Mouse (Mus musculus) ovary, adult 18-20 months (tissue): ENCODE measurements around the gene Hephl1.

Source experiments
- DNase-seq: peaks from one replicate; pipeline ENCODE4 v3.0.0; 2022; ENCODE audit warnings: low spot score, mixed read lengths

Hephl1 gene

DNA sequence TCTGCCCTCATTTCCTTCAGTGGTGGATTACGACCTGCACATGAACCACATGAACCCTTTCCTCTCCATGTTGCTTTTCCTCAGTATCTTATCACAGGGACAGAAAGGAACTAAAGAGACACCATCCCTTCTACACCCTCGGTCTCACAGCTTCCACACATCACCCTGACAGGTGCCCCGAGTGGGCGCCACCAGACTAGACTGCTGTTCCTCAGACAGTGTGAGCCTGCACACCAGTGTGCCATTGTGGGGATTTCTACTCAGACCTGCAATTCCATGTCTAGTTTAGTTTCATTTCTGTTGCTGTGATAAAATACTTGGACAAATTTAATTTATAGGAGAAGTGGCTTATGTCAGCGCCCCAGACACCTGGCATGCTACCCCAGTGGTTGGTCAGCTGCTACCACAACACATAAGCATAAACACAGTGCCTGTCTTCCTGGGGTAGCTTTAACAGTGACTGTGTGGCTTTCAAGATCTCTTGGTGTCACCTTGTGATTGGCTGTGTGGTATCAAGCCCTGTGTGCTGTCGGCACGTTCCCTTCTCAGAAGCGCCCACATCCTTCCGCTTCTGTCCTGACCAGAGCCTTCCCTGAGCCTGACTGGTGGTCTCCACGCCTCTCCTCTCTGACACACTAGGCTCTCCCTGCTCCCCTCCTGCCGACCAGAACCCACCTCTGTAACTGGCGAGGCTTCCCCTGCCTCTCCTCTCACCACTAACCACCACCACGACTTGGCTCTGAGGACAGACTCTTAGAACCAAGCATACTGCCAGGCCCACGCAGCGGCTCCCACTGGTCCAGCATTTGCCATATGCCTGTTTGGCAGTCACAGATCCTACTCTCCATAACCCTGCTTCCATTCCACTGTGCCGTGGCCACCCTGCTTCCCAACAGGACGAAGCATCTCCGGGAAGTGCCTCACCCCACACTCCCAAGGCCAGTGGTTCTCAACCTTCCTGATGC, 93.8 kb downstream of the Hephl1 start:
- no peak for DNase-seq

- peak; percentile 13 for DNase-seq
These were observed 96.5 kb downstream of the Hephl1 start for GRCm38 (mm10) chr9:15015223-15015956.

- no peak for DNase-seq
These were observed 104.3 kb downstream of the Hephl1 start for GRCm38 (mm10) chr9:15007566-15007965.

DNA sequence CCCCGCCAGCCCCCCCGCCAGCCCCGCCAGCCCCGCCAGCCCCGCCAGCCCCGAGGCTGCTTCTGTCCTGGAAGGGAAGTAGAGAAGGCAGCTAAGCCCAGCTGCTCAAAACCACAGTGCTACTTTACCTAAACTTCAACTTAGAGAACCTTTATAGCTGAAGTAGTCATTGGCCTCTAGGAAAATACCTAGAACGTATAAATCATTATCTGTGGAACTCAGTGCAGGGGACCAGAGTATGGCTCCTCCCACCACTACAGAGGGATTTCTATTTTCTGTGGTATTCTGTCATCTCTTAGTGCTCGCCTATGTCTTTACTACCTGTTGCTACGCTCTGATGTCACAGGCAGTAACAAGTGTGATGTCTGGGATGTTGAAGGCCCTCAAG, 107.6 kb downstream of the Hephl1 start:
- no peak for DNase-seq

DNA sequence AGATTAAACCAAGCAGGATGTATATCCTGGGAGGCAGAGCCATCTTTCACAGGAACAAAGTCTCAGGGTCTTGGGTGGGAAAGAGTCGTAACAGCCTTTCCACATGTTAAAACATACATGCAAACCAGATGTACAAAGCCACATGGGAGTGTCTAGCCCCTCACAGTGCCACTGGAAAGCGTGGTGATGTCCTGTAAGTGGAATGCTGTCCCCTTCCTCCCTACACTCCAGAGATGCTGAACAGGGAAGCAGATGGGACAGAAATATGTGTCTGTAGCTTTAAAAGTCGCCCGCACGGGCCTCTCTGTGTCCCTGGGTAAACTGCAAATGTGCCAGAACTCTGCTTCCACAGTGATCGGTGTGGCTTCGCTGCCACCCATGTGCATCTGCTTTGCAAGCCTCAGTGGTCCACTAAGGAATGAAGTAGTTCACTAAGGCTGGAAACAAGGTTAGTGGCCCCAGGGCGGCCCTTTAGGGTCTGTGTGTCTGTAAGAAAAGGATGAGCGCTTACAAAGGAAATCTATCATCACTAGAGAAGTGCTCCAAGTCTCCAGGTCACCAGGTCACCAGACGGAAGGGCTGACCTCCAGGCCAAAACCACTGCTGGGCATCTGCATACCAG, 108.1 kb downstream of the Hephl1 start:
- DNase-seq: no peak

DNA sequence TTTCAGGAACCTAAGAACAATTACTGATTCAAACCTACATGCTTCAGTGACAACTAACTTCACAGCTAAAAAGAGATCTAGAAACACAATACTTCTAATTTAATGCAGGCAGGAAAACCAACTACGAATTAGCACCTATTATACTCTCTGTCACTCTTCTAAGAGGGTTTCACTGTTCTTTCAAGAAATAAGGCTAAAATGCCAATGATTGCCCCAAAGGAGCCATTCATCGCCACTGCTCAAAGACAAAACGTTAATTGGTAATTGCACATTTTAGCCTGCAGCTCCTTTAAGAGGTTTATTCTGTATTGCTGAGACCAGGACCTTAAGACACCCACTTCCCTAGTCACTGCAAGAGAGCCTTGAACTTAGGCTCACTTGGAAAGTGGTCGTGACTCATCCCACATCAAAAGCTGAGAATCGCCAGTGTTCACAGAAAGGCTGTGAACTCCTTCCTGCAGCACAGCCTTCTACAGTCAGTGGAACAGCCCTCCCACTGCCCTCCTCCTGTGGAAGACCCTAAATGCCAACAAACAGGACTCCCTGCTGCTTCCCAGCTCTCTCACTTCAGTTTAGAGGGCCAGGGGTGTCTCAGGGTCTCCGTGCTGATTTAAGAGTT, 108.8 kb downstream of the Hephl1 start:
- no peak for DNase-seq
